In the genomic region with DNA sequence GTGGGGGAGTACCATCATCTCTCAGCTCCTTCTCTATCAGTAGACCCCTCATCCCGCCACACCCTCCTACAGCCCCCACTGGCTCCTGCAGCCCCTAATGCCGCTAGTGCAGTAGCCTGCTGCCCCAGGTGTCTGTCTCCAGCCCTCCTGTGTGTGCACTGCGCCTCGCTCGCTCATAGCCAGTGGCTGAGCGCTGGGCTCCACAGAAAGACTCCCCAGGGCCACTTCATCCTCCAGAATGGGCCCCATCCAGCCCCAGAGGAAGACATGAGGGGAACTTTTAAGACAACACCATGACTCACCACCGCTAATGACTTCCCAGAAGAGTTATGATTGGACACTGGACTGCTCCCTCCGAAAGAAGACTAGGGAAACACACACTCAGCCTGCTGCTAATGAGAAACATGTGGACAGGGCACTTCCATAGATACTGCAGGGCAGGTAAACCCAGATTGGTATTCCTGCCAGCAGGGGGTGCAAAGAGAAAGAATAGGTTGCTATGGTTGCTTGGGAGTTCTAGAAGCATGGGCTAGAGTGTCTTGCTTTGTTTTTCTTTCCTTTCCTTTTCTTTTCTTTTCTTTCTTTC, we compare ENCODE assay signal across 10 mouse cellular contexts. TPM values are rescaled to one million over a fixed set of nuclear protein-coding genes. Genes with fewer than 3 reads are reported as not detected.
DNase-seq lines count a peak whose midpoint lies in the region; ATAC-seq and TF ChIP-seq lines count a peak whose summit lies in the region.
"Had no signal": no experiment of that assay in that cellular context is flagged by ENCODE, and none has a peak within 500 bp of the region (broad histone marks: within the 10 kb centered on the region; RNA-seq: fewer than 3 reads in every experiment).

No protein-coding gene starts in this region.

- H3K9me3 ChIP-seq in kidney, postnatal 0 days (replicated peaks; ENCODE audit: low read length) = no peaks in the 10 kb centered on the region
- H3K9me3 ChIP-seq in kidney, embryonic 16.5 days (ENCODE audit: low read length) = no peaks in the 10 kb centered on the region
- no peaks in the 10 kb centered on the region for H3K9me3 ChIP-seq in MEL (replicated peaks; ENCODE audit: insufficient read depth, low read length)
- no peaks in the 10 kb centered on the region for H3K9me3 ChIP-seq in lung, embryonic 14.5 days (ENCODE audit: low read depth, low read length)
- H3K9me3 ChIP-seq: midbrain, embryonic 12.5 days had no signal

- H3K4me1 ChIP-seq in kidney, postnatal 0 days (replicated peaks; ENCODE audit: insufficient read depth, low read length) = no peaks in the 10 kb centered on the region
- peaks cover 5% of the 10 kb centered on the region; the same call in 1 of the 2 replicates for H3K4me1 ChIP-seq in kidney, embryonic 16.5 days (ENCODE audit: insufficient read depth, low read length)
- H3K4me1 ChIP-seq in MEL (ENCODE audit: control insufficient read depth in 1 of 2, insufficient read depth in 2 of 2, low read length in 2 of 2) = no peaks in the 10 kb centered on the region
- H3K4me1 ChIP-seq in lung, embryonic 14.5 days (ENCODE audit: insufficient read depth) = no peaks in the 10 kb centered on the region

- no peaks in the 10 kb centered on the region for H3K79me2 ChIP-seq in MEL (ENCODE audit: control insufficient read depth, insufficient read depth, low read length, poor library complexity)

- no peak overlapping the region for H3K4me2 ChIP-seq in kidney, postnatal 0 days (ENCODE audit: low read length)
- H3K4me2 ChIP-seq in kidney, embryonic 16.5 days (replicated peaks; ENCODE audit: low read depth, low read length) = no peak overlapping the region
- H3K4me2 ChIP-seq in lung, embryonic 14.5 days = no peak overlapping the region
- H3K4me2 ChIP-seq: midbrain, embryonic 12.5 days had no signal

- no peak; the same call in 1 of the 2 replicates for TF ChIP-seq RAD21 in MEL (IDR thresholded peaks at IDR 0.05; ENCODE audit: low read depth, low read length)

- H3K27ac ChIP-seq in kidney, postnatal 0 days = no peak overlapping the region
- H3K27ac ChIP-seq in kidney, embryonic 16.5 days (ENCODE audit: low read length) = no peak overlapping the region
- no peak overlapping the region for H3K27ac ChIP-seq in MEL (ENCODE audit: control insufficient read depth, low read depth, low read length)
- H3K27ac ChIP-seq in lung, embryonic 14.5 days (ENCODE audit: low read depth) = no peak overlapping the region
- H3K27ac ChIP-seq: midbrain, embryonic 12.5 days had no signal

- no peak for TF ChIP-seq EP300 in MEL (IDR thresholded peaks at IDR 0.05; ENCODE audit: low read depth in 1 of 2, low read length in 2 of 2)

- H3K36me3 ChIP-seq in kidney, postnatal 0 days (ENCODE audit: insufficient read depth, low read length) = no peaks in the 10 kb centered on the region
- H3K36me3 ChIP-seq in kidney, embryonic 16.5 days (ENCODE audit: insufficient read depth, low read length) = no peaks in the 10 kb centered on the region
- no peaks in the 10 kb centered on the region for H3K36me3 ChIP-seq in MEL (ENCODE audit: control insufficient read depth in 1 of 2, insufficient read depth in 2 of 2, low read length in 2 of 2)
- H3K36me3 ChIP-seq in lung, embryonic 14.5 days (ENCODE audit: insufficient read depth) = no peaks in the 10 kb centered on the region
- H3K36me3 ChIP-seq: midbrain, embryonic 12.5 days had no signal

- no peak for TF ChIP-seq POLR2A in MEL (IDR thresholded peaks at IDR 0.05; ENCODE audit: control insufficient read depth in 1 of 2, insufficient read depth in 1 of 2, low read depth in 1 of 2, low read length in 2 of 2, poor library complexity in 1 of 2)

- DNase-seq in kidney, postnatal 0 days (ENCODE audit: low spot score) = peak; percentile 23
- DNase-seq in MEL (ENCODE audit: low read depth, low spot score) = peak; percentile 20
- peak; percentile 37 for DNase-seq in embryo, embryonic 11.5 days (ENCODE audit: low read depth, low spot score)
- DNase-seq in lung, embryonic 14.5 days = peak; percentile 60
- no peak for DNase-seq in cerebellum, adult 8-10 months
- DNase-seq in frontal cortex, adult 2 months (ENCODE audit: extremely low spot score in 1 of 2, low spot score in 1 of 2) = no peak

- no peak overlapping the region for H3K9ac ChIP-seq in kidney, postnatal 0 days (ENCODE audit: low read depth, low read length)
- no peak overlapping the region for H3K9ac ChIP-seq in kidney, embryonic 16.5 days (replicated peaks; ENCODE audit: low read length)
- H3K9ac ChIP-seq in MEL (ENCODE audit: control insufficient read depth, low read depth, low read length, poor library complexity, severe bottlenecking) = no peak overlapping the region
- no peak overlapping the region for H3K9ac ChIP-seq in lung, embryonic 14.5 days
- H3K9ac ChIP-seq: midbrain, embryonic 12.5 days had no signal

- peak; percentile 65 for TF ChIP-seq CTCF in kidney, postnatal 0 days (IDR thresholded peaks at IDR 0.05; ENCODE audit: low read depth)
- TF ChIP-seq CTCF in MEL (IDR thresholded peaks at IDR 0.05 in 2 of 3, conservative IDR thresholded peaks at IDR 0.05 in 1 of 3; ENCODE audit: control insufficient read depth in 1 of 3, insufficient read depth in 1 of 3, low read depth in 2 of 3, low read length in 3 of 3, poor library complexity in 1 of 3, severe bottlenecking in 1 of 3) = peak in 1 of 3 experiments; percentile 41; a peak in 3 of 6 replicates
- peak; percentile 53 for TF ChIP-seq CTCF in lung, embryonic 14.5 days (IDR thresholded peaks at IDR 0.05; ENCODE audit: low read depth)

- ATAC-seq in kidney, postnatal 0 days (replicated peaks; ENCODE audit: low FRiP score, low read depth) = no peak
- no peak for ATAC-seq in kidney, embryonic 16.5 days (ENCODE audit: low FRiP score, low TSS enrichment)
- no peak for ATAC-seq in lung, embryonic 14.5 days (ENCODE audit: insufficient read depth)
- ATAC-seq in frontal cortex, adult (ENCODE audit: low TSS enrichment) = no peak; the same call in 1 of the 2 replicates

- no peak overlapping the region for H3K4me3 ChIP-seq in kidney, postnatal 0 days (replicated peaks; ENCODE audit: low read depth, low read length)
- H3K4me3 ChIP-seq in kidney, embryonic 16.5 days (ENCODE audit: low read length) = no peak overlapping the region
- no peak overlapping the region for H3K4me3 ChIP-seq in MEL (ENCODE audit: control insufficient read depth in 1 of 2, insufficient read depth in 1 of 2, low read depth in 2 of 2, low read length in 2 of 2)
- no peak overlapping the region for H3K4me3 ChIP-seq in lung, embryonic 14.5 days (ENCODE audit: low read depth, low read length)
- H3K4me3 ChIP-seq: midbrain, embryonic 12.5 days had no signal

- H3K27me3 ChIP-seq in kidney, postnatal 0 days (ENCODE audit: insufficient read depth, low read length) = no peaks in the 10 kb centered on the region
- H3K27me3 ChIP-seq in kidney, embryonic 16.5 days (ENCODE audit: insufficient read depth, low read length) = no peaks in the 10 kb centered on the region
- no peaks in the 10 kb centered on the region for H3K27me3 ChIP-seq in MEL (ENCODE audit: control insufficient read depth in 1 of 2, insufficient read depth in 2 of 2, low read length in 2 of 2)
- no peaks in the 10 kb centered on the region; the same call in 1 of the 2 replicates for H3K27me3 ChIP-seq in lung, embryonic 14.5 days (ENCODE audit: insufficient read depth, low read length)

- 67% methylated on average over 8 of the region's 8 CpGs for WGBS in kidney, postnatal 0 days
- WGBS in kidney, embryonic 16.5 days = 69% methylated on average over 8 of the region's 8 CpGs
- whole genome bisulfite sequencing in lung, embryonic 14.5 days = 67% methylated on average over 8 of the region's 8 CpGs

TF ChIP-seq in MEL, 35 proteins besides CTCF, POLR2A, EP300 and RAD21:
- no peak for TF ChIP-seq JUND (IDR thresholded peaks at IDR 0.05; ENCODE audit: low read depth, low read length)
- peak; percentile 52 for TF ChIP-seq SMC3 (IDR thresholded peaks at IDR 0.05; ENCODE audit: low read depth, low read length)

RNA-seq across cellular contexts. Expression of gene Npffr1, which starts 15.5 kb away (rescaled TPM):
- 0.09 and 0.14 TPM in 2 replicates for polyA plus RNA-seq in kidney, postnatal 0 days (2015; fragmentation: Nextera tagmentation; extraction: Ambion mirVana)
- 0.12 TPM in 2 replicates for polyA plus RNA-seq in kidney, embryonic 16.5 days (2015; fragmentation: Nextera tagmentation; extraction: Ambion mirVana)
- not detected in 2 replicates for total RNA-seq in MEL (2012; rRNA removed)
- not detected for polyA plus RNA-seq in MEL (2012; ENCODE audit: insufficient read depth in 1 of 2, insufficient read length in 2 of 2, low read depth in 1 of 2, low replicate concordance in 2 of 2, missing spikeins in 1 of 2)
- 0.05 and 0.09 TPM in 2 replicates for polyA plus RNA-seq in lung, embryonic 14.5 days (2014; fragmentation: Nextera tagmentation; extraction: Ambion mirVana)
- polyA plus RNA-seq in frontal cortex, adult 2 months (2012; rRNA removed) = 1.3 and 1.4 TPM in 2 replicates
- polyA plus RNA-seq: heart, embryonic 16.5 days had no signal

RNA-seq across cellular contexts. Expression of gene Ppa1, which starts 37.6 kb away (rescaled TPM):
- polyA plus RNA-seq in kidney, postnatal 0 days (2015; fragmentation: Nextera tagmentation; extraction: Ambion mirVana) = 111 and 121 TPM in 2 replicates
- polyA plus RNA-seq in kidney, embryonic 16.5 days (2015; fragmentation: Nextera tagmentation; extraction: Ambion mirVana) = 179 and 180 TPM in 2 replicates
- total RNA-seq in MEL (2012; rRNA removed) = 201 and 211 TPM in 2 replicates
- polyA plus RNA-seq in MEL (2012; ENCODE audit: insufficient read depth in 1 of 2, insufficient read length in 2 of 2, low read depth in 1 of 2, low replicate concordance in 2 of 2, missing spikeins in 1 of 2) = 100 to 1,000 TPM in 1 of 2 experiments, not detected in 1; 197 TPM
- 213 TPM in 2 replicates for polyA plus RNA-seq in lung, embryonic 14.5 days (2014; fragmentation: Nextera tagmentation; extraction: Ambion mirVana)
- 105 and 113 TPM in 2 replicates for polyA plus RNA-seq in frontal cortex, adult 2 months (2012; rRNA removed)

Comparison
In these comparisons a context has a peak if more than half of its experiments do, and no peak if none do; other contexts are left out.
1. DNase-seq: peak in kidney, postnatal 0 days (single experiment), MEL (single experiment), embryo, embryonic 11.5 days (single experiment) and lung, embryonic 14.5 days (single experiment); none in cerebellum, adult 8-10 months (single experiment) and frontal cortex, adult 2 months (0 of 2).